Mouse (Mus musculus) heart, postnatal 0 days (tissue): ENCODE measurements around the gene Serpinf2. TPM values are rescaled to one million over a fixed set of nuclear protein-coding genes. Genes with fewer than 3 reads are reported as not detected.

Experiments
- ATAC-seq: fragments of 200-750 bp; cut with Nextera tagmentation; 2 replicates; pipeline ENCODE4 v1.8.0; 2017; ENCODE audit warnings: low read depth, moderate number of reproducible peaks, moderate library complexity; ENCODE audit not compliant: insufficient read depth
- DNase-seq: peaks from one replicate; pipeline ENCODE4 v3.0.0-alpha.2; 2016; ENCODE audit warnings: low spot score
- H3K27ac ChIP-seq: fragments of 300-500 bp; sonication (generic); 2 replicates; pipeline ENCODE4 v1.5.1; 2014; ENCODE audit warnings: low read depth, mild to moderate bottlenecking
- H3K27me3 ChIP-seq: fragments of 300-500 bp; sonication (generic); 2 replicates; pipeline ENCODE4 v1.6.1; 2014; ENCODE audit warnings: low read length, mixed read lengths; ENCODE audit not compliant: control insufficient read depth, insufficient read depth
- H3K36me3 ChIP-seq: fragments of 300-500 bp; sonication (generic); replicated peaks from 2 replicates; pipeline ENCODE4 v1.6.1; 2014; ENCODE audit warnings: low read length, mixed read lengths; ENCODE audit not compliant: control insufficient read depth, insufficient read depth
- H3K4me1 ChIP-seq: fragments of 300-500 bp; sonication (generic); 2 replicates; pipeline ENCODE4 v1.6.1; 2014; ENCODE audit warnings: antibody characterized with exemption; ENCODE audit not compliant: control insufficient read depth, insufficient read depth
- H3K4me2 ChIP-seq: fragments of 300-500 bp; sonication (generic); 2 replicates; pipeline ENCODE4 v1.6.1; 2014; ENCODE audit warnings: low read depth, mild to moderate bottlenecking, low read length, moderate library complexity
- H3K4me3 ChIP-seq: fragments of 300-500 bp; sonication (generic); 2 replicates; pipeline ENCODE4 v1.5.1; 2014; ENCODE audit warnings: low read depth, low read length
- H3K9ac ChIP-seq: fragments of 300-500 bp; sonication (generic); replicated peaks from 2 replicates; pipeline ENCODE4 v1.6.1; 2014; ENCODE audit warnings: low read depth, low read length, mixed read lengths
- H3K9me3 ChIP-seq: fragments of 300-500 bp; sonication (generic); replicated peaks from 2 replicates; pipeline ENCODE4 v1.6.1; 2016; ENCODE audit warnings: low read length; ENCODE audit not compliant: control insufficient read depth
- CTCF ChIP-seq: IDR thresholded peaks from 2 replicates; pipeline ENCODE4 v1.5.1; 2016; ENCODE audit warnings: antibody characterized with exemption, control low read depth, low read depth
- EP300 ChIP-seq: IDR thresholded peaks from 2 replicates; pipeline ENCODE4 v1.6.1; 2016; ENCODE audit warnings: antibody characterized with exemption, low read depth
- WGBS: fragments of 180-500 bp; shearing (Covaris S2); extraction: QIAGEN DNeasy Blood & Tissue Kit; methylation state at CpG from one replicate; pipeline ENCODE4 v1.1.7; 2014; 5-methylcytosine and 5-hydroxymethylcytosine counted together
- polyA plus RNA-seq: library from polyadenylated mRNA; unstranded; fragments of >200 nt; fragmentation: Nextera tagmentation; extraction: Ambion mirVana; gene quantifications from 2 replicates; pipeline ENCODE4 v1.2.1, GENCODE M21; 2015
- total RNA-seq: library from RNA; depleted of rRNA; stranded (reverse); fragments of >200 nt; gene quantifications from 2 replicates; pipeline ENCODE4 v1.2.3, GENCODE M21; 2014; ENCODE audit warnings: low replicate concordance

Serpinf2 gene
- total and polyA plus RNA-seq, 2 experiments from 2014 or later, result 1.2 TPM; not detected in 1

DNA sequence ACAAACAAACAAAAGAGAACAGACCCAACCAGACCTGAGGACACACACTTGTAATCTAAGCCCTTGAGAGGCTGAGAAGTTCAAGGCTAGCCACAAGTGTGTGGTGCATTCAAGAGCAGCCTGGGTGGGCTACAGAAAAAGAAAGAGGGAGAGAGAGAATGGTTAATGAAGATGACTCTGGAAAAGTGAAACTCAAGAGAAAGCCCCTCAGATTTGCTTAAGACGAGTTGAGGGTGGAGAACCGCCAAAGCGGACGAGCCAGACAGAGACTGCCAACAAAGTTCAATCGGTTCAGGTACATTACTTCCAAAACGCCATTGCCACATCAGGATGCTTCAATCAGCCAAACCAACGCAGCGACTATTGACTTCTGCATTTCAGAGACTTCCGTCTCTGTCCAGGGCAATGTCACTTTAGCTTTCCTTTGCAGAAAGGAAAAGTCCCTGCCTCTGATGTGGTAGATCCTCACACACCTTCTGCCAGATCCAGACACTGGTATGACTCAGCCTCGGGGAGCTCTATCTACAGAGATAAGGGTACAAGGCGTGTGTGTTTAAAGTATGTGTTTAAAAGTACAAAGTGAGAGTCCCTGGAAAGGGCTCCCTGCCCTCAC is 33.2 kb upstream of the Serpinf2 start:
- no peak overlapping the region for H3K4me3 ChIP-seq
- H3K27me3 ChIP-seq, result no peaks in the 10 kb centered on the region
- no peak for TF ChIP-seq CTCF
- no peak for TF ChIP-seq EP300
- H3K36me3 ChIP-seq, result no peaks in the 10 kb centered on the region
- 61% methylated on average over 11 of the region's 11 CpGs for WGBS
- ATAC-seq (no peak), DNase-seq (no peak)
- H3K4me1 ChIP-seq, result no peaks in the 10 kb centered on the region; the same call in 1 of the 2 replicates
- no peak overlapping the region for H3K4me2 ChIP-seq
- H3K9me3 ChIP-seq, result no peaks in the 10 kb centered on the region
- H3K9ac ChIP-seq, result no peak overlapping the region
- H3K27ac ChIP-seq, result no peak overlapping the region

DNA sequence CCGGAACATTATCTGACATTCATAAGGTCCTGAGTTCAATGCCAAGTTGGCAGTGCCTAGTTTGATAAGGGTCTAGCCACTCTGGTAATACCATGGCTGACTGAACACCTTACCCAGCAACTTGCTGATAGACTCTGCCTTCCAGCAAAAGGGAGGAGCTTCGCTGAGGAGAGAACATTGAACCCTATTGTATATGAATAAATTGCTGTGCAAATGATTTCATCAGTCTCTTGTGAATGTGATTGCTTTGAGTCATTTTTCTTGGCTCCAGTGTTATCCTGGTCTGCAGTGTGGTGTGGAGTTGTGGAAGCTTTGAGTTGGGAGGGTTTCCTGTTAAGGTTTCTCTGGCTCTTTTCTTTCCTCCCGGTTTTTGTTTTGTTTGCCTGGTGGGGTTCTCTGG is 31.3 kb upstream of the Serpinf2 start:
- TF ChIP-seq EP300 (no peak), CTCF (no peak)
- Histone ChIP-seq H3K4me2 (no peak overlapping the region), H3K4me1 (no peaks in the 10 kb centered on the region; the same call in 1 of the 2 replicates), H3K9ac (no peak overlapping the region), H3K27ac (no peak overlapping the region), H3K36me3 (peaks cover 4% of the 10 kb centered on the region), H3K9me3 (no peaks in the 10 kb centered on the region), H3K4me3 (no peak overlapping the region), H3K27me3 (no peaks in the 10 kb centered on the region)
- ATAC-seq (no peak), DNase-seq (peak; percentile 46)
- WGBS, result 56% methylated on average over 3 of the region's 3 CpGs

DNA sequence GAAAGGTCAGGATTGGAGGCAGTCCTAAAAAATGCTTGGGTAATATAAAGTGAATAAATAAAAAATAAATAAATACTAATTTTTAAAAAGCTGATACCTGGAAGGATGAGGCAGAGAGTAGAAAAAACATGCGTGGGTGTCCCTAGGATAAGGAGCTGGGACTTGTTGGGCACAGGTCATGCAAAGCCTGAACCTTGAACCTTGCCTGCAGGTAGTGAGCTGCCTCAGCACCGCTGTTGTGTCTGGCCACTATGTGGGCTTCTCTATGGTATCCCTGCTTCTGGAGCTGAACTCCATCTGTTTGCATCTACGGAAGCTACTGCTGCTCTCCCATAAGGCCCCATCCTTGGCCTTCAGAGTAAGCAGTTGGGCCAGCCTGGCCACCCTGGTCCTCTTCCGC is 29.9 kb upstream of the Serpinf2 start:
- ATAC-seq (no peak), DNase-seq (no peak)
- Histone ChIP-seq H3K27me3 (no peaks in the 10 kb centered on the region), H3K4me2 (no peak overlapping the region), H3K9ac (no peak overlapping the region), H3K4me1 (no peaks in the 10 kb centered on the region; the same call in 1 of the 2 replicates), H3K36me3 (peaks cover 19% of the 10 kb centered on the region), H3K9me3 (no peaks in the 10 kb centered on the region), H3K4me3 (no peak overlapping the region), H3K27ac (no peak overlapping the region)
- TF ChIP-seq CTCF, result no peak
- no peak for TF ChIP-seq EP300
- 95% methylated on average over 4 of the region's 4 CpGs for WGBS

GRCm38 (mm10) chr11:75468410-75468809 is 29.0 kb upstream of the Serpinf2 start:
- Histone ChIP-seq H3K4me3 (peak overlapping the region; percentile 47), H3K27ac (0 out of 2 replicates have a peak overlapping the region, but pooled peaks have one; percentile 33), H3K27me3 (no peaks in the 10 kb centered on the region), H3K9ac (peak overlapping the region; percentile 49), H3K4me2 (peak overlapping the region; percentile 73), H3K36me3 (peaks cover 26% of the 10 kb centered on the region), H3K4me1 (peaks cover 5% of the 10 kb centered on the region), H3K9me3 (no peaks in the 10 kb centered on the region)
- WGBS, result 69% methylated on average over 7 of the region's 7 CpGs
- TF ChIP-seq CTCF (no peak), EP300 (no peak)
- no peak for ATAC-seq
- DNase-seq, result no peak

DNA sequence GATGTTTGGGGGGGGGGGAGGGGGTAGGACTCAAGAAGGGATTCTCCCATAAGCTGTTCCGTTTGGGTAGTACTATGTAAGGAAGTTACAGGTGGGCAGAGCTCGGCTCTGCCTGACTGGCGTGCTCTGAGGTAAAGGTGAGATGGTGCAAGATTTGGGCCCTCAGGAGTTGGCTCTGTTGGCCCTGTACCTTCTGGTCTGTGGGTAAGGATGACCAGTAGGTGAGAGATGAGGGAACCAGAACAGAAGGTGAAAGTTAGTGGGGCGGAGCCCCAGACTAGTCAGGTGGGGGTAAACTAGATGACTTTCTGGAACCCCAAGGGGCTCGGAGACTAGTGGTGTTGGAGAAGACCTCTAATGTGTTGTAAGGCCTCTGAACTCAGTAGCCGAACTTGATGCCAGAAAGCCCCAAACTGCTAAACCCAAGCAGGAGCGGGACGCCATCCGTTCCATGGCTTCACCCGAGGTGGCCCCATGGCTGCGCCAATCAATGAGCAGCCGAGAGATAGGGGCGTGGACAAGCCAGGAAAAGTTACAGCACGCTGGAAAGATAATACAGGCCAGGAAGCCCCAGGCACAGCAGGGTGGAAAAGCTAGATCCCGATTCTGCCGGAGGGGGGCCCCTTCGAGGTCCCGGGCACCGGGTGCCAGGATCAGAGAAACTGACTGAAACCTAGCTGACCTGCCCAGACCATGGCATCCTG is 28.3 kb upstream of the Serpinf2 start:
- Histone ChIP-seq H3K4me2 (peak overlapping the region; percentile 73), H3K27ac (peak overlapping the region; percentile 33; the same call in 1 of the 2 replicates), H3K4me1 (peaks cover 11% of the 10 kb centered on the region), H3K36me3 (peaks cover 27% of the 10 kb centered on the region), H3K27me3 (no peaks in the 10 kb centered on the region), H3K4me3 (peak overlapping the region; percentile 47), H3K9me3 (no peaks in the 10 kb centered on the region), H3K9ac (peak overlapping the region; percentile 49)
- 12% methylated on average over 19 of the region's 19 CpGs for WGBS
- peak; percentile 80 for DNase-seq
- no peak for TF ChIP-seq CTCF
- TF ChIP-seq EP300, result no peak
- peak; percentile 73 for ATAC-seq
